Mouse (Mus musculus) granulocyte monocyte progenitor cell, adult 5-6 weeks (primary cell): ENCODE data around the gene Trio. TPM values are rescaled to one million over a fixed set of nuclear protein-coding genes. Genes with fewer than 3 reads are reported as not detected.

Experiments used
- ATAC-seq: replicated peaks from 2 replicates; pipeline ENCODE4 v1.8.0; 2016; ENCODE audit warnings: mild to moderate bottlenecking, moderate TSS enrichment, inconsistent platforms; ENCODE audit not compliant: poor library complexity, severe bottlenecking
- total RNA-seq, 2 experiments: library from RNA; stranded (forward) in 1 of 2; stranded (reverse) in 1 of 2; fragments of 200-712, 200-1000 nt in 1 of 2; fragments of >200 nt in 1 of 2; fragmentation: Nextera tagmentation in 1 of 2; gene quantifications; 2 replicates each; pipeline ENCODE4 v1.2.3; 2014 to 2017

Gene Trio
- total RNA-seq, 2 experiments from 2014 or later, result 25.9 to 40.2 TPM

GRCm38 (mm10) chr15:27994870-27995269 is 30.8 kb downstream of the Trio start:
- no peak for ATAC-seq

GRCm38 (mm10) chr15:27993528-27993927 is 32.1 kb downstream of the Trio start:
- ATAC-seq, result no peak

GRCm38 (mm10) chr15:27992596-27992995 is 33.1 kb downstream of the Trio start:
- no peak for ATAC-seq

- no peak for ATAC-seq
These were observed 33.6 kb downstream of the Trio start for GRCm38 (mm10) chr15:27991892-27992593.

- peak; percentile 77 for ATAC-seq
These were observed 34.5 kb downstream of the Trio start for GRCm38 (mm10) chr15:27991066-27991701.

- no peak for ATAC-seq
These were observed 37.7 kb downstream of the Trio start for GRCm38 (mm10) chr15:27987979-27988378.

- no peak for ATAC-seq
These were observed 40.8 kb downstream of the Trio start for GRCm38 (mm10) chr15:27984881-27985280.

GRCm38 (mm10) chr15:27981764-27982500 is 43.7 kb downstream of the Trio start:
- ATAC-seq, result peak; percentile 90

- ATAC-seq, result no peak
These were observed 44.4 kb downstream of the Trio start for GRCm38 (mm10) chr15:27981258-27981657.

- ATAC-seq, result no peak
These were observed 45.2 kb downstream of the Trio start for GRCm38 (mm10) chr15:27980436-27980835.

GRCm38 (mm10) chr15:27976950-27977349 is 48.7 kb downstream of the Trio start:
- ATAC-seq, result peak; percentile 56

- ATAC-seq, result no peak
These were observed 49.3 kb downstream of the Trio start for GRCm38 (mm10) chr15:27976366-27976765.

GRCm38 (mm10) chr15:27974637-27975036 is 51.0 kb downstream of the Trio start:
- ATAC-seq, result peak; percentile 79

- ATAC-seq, result no peak
These were observed 57.5 kb downstream of the Trio start for GRCm38 (mm10) chr15:27968183-27968582.

- no peak for ATAC-seq
These were observed 58.3 kb downstream of the Trio start for GRCm38 (mm10) chr15:27967128-27967876.

GRCm38 (mm10) chr15:27964877-27965276 is 60.8 kb downstream of the Trio start:
- ATAC-seq, result no peak; the same call in 1 of the 2 replicates

- no peak for ATAC-seq
These were observed 62.1 kb downstream of the Trio start for GRCm38 (mm10) chr15:27963506-27963905.

- peak; percentile 20; the same call in 1 of the 2 replicates for ATAC-seq
These were observed 65.0 kb downstream of the Trio start for GRCm38 (mm10) chr15:27960642-27961041.

GRCm38 (mm10) chr15:27957867-27958266 is 67.8 kb downstream of the Trio start:
- ATAC-seq, result no peak

GRCm38 (mm10) chr15:27955614-27956013 is 70.0 kb downstream of the Trio start:
- ATAC-seq, result no peak
